Mouse (Mus musculus): Measurements from ENCODE around the gene Prpf40b.
A peak's percentile ranks its signal among the peaks of the same experiment; 100 is the strongest.

Gene Prpf40b

DNA sequence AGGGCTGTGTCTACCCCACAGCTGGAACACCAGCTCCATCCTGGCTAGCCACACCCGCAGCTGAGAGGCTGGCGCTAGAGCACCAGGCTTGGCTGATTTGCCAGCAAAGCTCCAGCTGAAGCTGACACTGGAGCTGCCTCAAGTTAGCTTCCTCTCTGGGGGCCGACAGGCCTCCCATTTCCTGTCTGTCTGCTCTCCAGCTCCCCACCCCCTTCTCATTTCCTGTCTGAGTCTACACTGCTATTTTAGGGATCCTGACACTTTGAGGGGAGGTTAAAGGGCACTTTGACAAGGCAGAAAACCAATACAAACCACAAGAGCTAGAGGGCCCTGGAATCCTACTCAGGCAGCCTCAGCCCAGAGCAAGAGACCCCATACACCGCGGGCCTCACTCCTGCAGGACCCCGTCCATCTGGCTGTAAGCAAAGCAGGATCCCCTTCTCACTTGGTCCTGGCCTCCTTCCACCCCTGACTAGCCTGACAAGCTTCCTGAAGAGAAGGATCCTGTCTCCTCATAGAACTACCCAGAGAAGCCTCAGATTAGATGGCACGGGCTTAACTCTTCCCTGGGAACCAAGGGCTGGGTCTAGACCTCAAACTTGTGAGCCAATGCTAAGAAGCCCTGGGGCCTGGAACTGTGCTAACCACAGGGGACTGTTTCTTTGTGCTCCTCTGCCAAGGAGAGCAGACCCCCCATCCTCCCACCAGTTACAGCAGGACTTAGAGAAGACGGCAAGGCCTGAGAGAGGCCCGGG, 38.2 kb downstream of the Prpf40b start:
- DNase-seq (ENCODE audit: low spot score in 2 of 2): peak; percentile 69 to 74

GRCm38 (mm10) chr15:99333676-99334065, 38.8 kb downstream of the Prpf40b start:
- no peak for DNase-seq (ENCODE audit: low spot score in 2 of 2)

GRCm38 (mm10) chr15:99334500-99334899, 39.6 kb downstream of the Prpf40b start:
- peak in 1 of 2 experiments; percentile 33 for DNase-seq (ENCODE audit: low spot score in 2 of 2)

GRCm38 (mm10) chr15:99335801-99336320, 41.0 kb downstream of the Prpf40b start:
- no peak for DNase-seq (ENCODE audit: low spot score in 2 of 2)

- DNase-seq (ENCODE audit: low spot score in 2 of 2): no peak
Observed at GRCm38 (mm10) chr15:99338916-99339315, 44.0 kb downstream of the Prpf40b start.

GRCm38 (mm10) chr15:99339669-99340068, 44.8 kb downstream of the Prpf40b start:
- DNase-seq (ENCODE audit: low spot score in 2 of 2): no peak

- DNase-seq (ENCODE audit: low spot score in 2 of 2): no peak
Observed at GRCm38 (mm10) chr15:99341102-99341501, 46.2 kb downstream of the Prpf40b start.

GRCm38 (mm10) chr15:99342194-99342981, 47.5 kb downstream of the Prpf40b start:
- DNase-seq (ENCODE audit: low spot score in 2 of 2): no peak

GRCm38 (mm10) chr15:99343414-99344147, 48.7 kb downstream of the Prpf40b start:
- DNase-seq (ENCODE audit: low spot score in 2 of 2): peak; percentile 74 to 86

- DNase-seq (ENCODE audit: low spot score in 2 of 2): no peak
Observed at GRCm38 (mm10) chr15:99344148-99344870, 49.4 kb downstream of the Prpf40b start.

DNA sequence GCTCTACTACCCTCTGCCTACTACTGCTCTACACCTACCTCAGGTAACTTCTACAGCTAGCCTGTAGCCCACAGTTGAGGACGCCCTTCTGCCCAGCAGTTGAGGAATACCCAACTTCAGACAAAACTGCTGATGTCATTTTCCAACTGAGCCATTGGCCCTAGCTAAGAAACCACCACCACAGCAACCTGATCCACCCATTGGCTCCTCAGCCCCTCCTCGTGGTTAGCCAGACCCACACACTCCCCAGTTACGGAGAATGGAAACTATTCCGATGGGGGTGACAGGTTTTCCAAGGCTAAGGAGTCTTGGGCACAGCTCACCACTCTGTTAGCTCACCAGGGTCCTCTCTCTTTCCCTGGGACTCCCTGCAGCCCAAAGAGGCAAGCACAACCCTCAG, 50.1 kb downstream of the Prpf40b start:
- no peak for DNase-seq (ENCODE audit: low spot score in 2 of 2)

GRCm38 (mm10) chr15:99351610-99352009, 56.7 kb downstream of the Prpf40b start:
- no peak for DNase-seq (ENCODE audit: low spot score in 2 of 2)

DNA sequence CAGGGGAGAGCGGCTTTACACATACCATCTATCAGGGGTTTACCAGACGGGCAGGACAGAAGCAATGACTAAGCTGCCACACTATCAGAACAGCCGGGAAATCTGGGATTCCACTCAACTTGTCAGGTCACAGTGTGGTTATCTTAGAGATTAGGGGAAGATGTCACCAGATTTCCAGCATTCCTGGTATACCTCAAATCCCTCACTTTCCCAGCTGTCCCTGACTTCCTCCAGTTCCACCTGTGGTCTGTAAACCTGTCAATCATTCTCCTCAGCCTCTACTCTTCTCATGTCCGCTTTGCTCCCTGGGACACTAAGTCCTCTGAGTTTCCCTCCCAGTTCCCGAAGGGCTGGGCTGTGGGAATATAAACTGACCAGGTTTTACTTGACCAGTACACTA, 57.4 kb downstream of the Prpf40b start:
- DNase-seq (ENCODE audit: low spot score in 2 of 2): no peak

- DNase-seq (ENCODE audit: low spot score in 2 of 2): no peak
Observed at GRCm38 (mm10) chr15:99355660-99356059, 60.8 kb downstream of the Prpf40b start.

DNA sequence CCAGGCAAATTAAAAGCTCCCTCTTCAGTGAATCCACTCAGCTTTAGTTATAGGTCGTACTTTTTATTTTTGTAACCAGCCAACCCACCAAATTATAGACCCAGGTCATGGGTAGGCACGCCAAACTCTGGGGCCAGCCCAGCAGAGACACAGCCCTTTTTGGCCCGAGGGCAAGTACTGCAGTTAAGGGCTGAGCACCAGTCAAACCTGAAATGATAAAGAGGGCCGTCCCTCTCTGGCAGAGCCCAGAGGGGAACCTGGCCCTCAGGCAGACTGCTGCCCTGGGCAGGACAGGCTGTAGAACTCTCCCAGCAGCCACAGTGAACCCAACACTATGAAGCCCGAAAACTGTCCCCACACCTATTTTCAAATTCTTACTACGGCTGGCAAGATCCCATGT, 61.6 kb downstream of the Prpf40b start:
- DNase-seq (ENCODE audit: low spot score in 2 of 2): no peak

DNA sequence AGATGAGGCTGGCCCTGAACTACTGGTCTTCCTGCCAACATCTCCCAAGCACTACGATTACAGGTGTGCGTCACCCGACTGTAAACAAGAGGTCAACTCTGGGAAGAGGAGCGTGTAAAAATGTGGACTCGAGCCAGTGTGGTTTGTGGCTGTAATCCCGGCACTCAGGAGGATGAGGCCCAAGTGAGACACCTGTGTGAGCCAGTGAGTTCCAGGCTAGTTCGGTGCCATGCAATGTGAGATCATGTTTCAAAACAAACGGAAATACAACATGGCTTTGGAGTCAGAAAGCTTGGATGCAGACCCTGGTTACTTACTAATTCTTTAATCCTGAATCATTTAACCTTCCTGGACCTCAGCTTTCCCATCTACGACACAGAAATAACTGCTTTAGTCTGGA, 64.1 kb downstream of the Prpf40b start:
- DNase-seq (ENCODE audit: low spot score in 2 of 2): no peak

DNA sequence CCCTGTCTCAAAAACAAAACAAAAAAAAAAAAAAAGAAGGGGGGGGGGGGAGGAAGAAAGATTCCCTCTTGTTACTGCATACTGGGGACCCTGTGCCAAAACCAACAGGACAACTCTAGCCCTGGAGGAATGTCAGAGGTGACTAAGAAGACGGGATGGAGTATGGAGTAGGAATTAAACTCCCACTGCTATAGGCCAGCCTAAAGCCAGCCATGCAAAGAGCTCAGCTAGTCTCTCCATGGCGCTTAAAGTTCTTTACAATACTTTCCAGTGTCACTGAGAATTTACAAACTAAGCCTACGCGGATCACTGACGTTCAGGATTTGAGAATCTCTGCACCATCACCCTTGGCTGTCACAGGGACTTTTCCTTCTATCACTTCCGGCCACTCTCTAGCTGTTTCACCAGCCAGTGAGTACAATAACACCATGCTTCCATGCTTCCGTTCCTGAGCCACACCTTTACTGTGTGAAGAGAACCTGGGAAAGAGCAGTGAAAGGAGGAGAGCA, 69.2 kb downstream of the Prpf40b start:
- DNase-seq (ENCODE audit: low spot score in 2 of 2): no peak

GRCm38 (mm10) chr15:99364921-99365320, 70.0 kb downstream of the Prpf40b start:
- DNase-seq (ENCODE audit: low spot score in 2 of 2): no peak

All from right cerebral cortex, postnatal 10 days (tissue).